Mouse (Mus musculus) lung, embryonic 14.5 days (tissue): Measurements from ENCODE around the gene Cebpzos. TPM values are rescaled to one million over a fixed set of nuclear protein-coding genes. Genes with fewer than 3 reads are reported as not detected.

Experiments
- ATAC-seq: fragments of 200-750 bp; cut with Nextera tagmentation; 2 replicates; pipeline ENCODE4 v1.8.0; 2017; ENCODE audit warnings: mild to moderate bottlenecking, moderate TSS enrichment, moderate library complexity; ENCODE audit not compliant: insufficient read depth
- DNase-seq: peaks from one replicate; pipeline ENCODE4 v3.0.0-alpha.2; 2015
- H3K27ac ChIP-seq: fragments of 300-500 bp; sonication (generic); 2 replicates; pipeline ENCODE4 v1.5.1; 2014; ENCODE audit warnings: low read depth, mild to moderate bottlenecking, moderate library complexity
- H3K27me3 ChIP-seq: fragments of 300-500 bp; sonication (generic); 2 replicates; pipeline ENCODE4 v1.6.1; 2014; ENCODE audit warnings: low read length, control low read depth; ENCODE audit not compliant: insufficient read depth
- H3K36me3 ChIP-seq: fragments of 300-500 bp; sonication (generic); 2 replicates; pipeline ENCODE4 v1.6.1; 2014; ENCODE audit warnings: control low read depth; ENCODE audit not compliant: insufficient read depth
- H3K4me1 ChIP-seq: fragments of 300-500 bp; sonication (generic); 2 replicates; pipeline ENCODE4 v1.6.1; 2014; ENCODE audit warnings: antibody characterized with exemption, control low read depth; ENCODE audit not compliant: insufficient read depth
- H3K4me2 ChIP-seq: fragments of 300-500 bp; sonication (generic); 2 replicates; pipeline ENCODE4 v1.6.1; 2014; ENCODE audit warnings: mild to moderate bottlenecking
- H3K4me3 ChIP-seq: fragments of 300-500 bp; sonication (generic); 2 replicates; pipeline ENCODE4 v1.5.1; 2014; ENCODE audit warnings: low read depth, low read length
- H3K9ac ChIP-seq: fragments of 300-500 bp; sonication (generic); 2 replicates; pipeline ENCODE4 v1.6.1; 2014
- H3K9me3 ChIP-seq: fragments of 300-500 bp; sonication (generic); 2 replicates; pipeline ENCODE4 v1.6.1; 2016; ENCODE audit warnings: low read depth, low read length, control low read depth
- CTCF ChIP-seq: IDR thresholded peaks from 2 replicates; pipeline ENCODE4 v1.5.1; 2016; ENCODE audit warnings: antibody characterized with exemption, low read depth
- WGBS: fragments of 180-500 bp; shearing (Covaris S2); extraction: QIAGEN DNeasy Blood & Tissue Kit; methylation state at CpG from one replicate; pipeline ENCODE4 v1.1.7; 2014; 5-methylcytosine and 5-hydroxymethylcytosine counted together
- polyA plus RNA-seq: library from polyadenylated mRNA; unstranded; fragments of >200 nt; fragmentation: Nextera tagmentation; extraction: Ambion mirVana; gene quantifications from 2 replicates; pipeline ENCODE4 v1.2.1, GENCODE M21; 2014

Cebpzos gene
- 77.4 and 85.6 TPM in 2 replicates for polyA plus RNA-seq

GRCm38 (mm10) chr17:78916369-78916813 is at the start of gene Cebpzos:
TSS of gene Cebpzos (plus strand) at chr17:78916500.
- Histone ChIP-seq H3K9ac (peak within 1 kb of the TSS; percentile 82), H3K36me3 (peaks cover 32% of the 10 kb centered on the region), H3K4me3 (peak within 1 kb of the TSS; percentile 67), H3K4me1 (no peaks in the 10 kb centered on the region), H3K4me2 (peak within 1 kb of the TSS; percentile 87), H3K27me3 (no peaks in the 10 kb centered on the region), H3K27ac (peak within 1 kb of the TSS; percentile 91), H3K9me3 (no peaks in the 10 kb centered on the region)
- ATAC-seq (peak; percentile 94), DNase-seq (peak; percentile 94)
- no peak for TF ChIP-seq CTCF
- WGBS, result under 1% methylated on average over 37 of the region's 37 CpGs

GRCm38 (mm10) chr17:78873886-78874285 is 42.4 kb upstream of the Cebpzos start:
- H3K27ac ChIP-seq, result no peak overlapping the region
- no peak overlapping the region for H3K9ac ChIP-seq
- TF ChIP-seq CTCF, result no peak
- peaks cover 20% of the 10 kb centered on the region for H3K36me3 ChIP-seq
- WGBS, result 89% methylated on average over 6 of the region's 6 CpGs
- ATAC-seq, result no peak
- no peaks in the 10 kb centered on the region for H3K27me3 ChIP-seq
- no peak overlapping the region for H3K4me3 ChIP-seq
- no peaks in the 10 kb centered on the region for H3K4me1 ChIP-seq
- no peak for DNase-seq
- no peaks in the 10 kb centered on the region for H3K9me3 ChIP-seq
- no peak overlapping the region for H3K4me2 ChIP-seq

- peak; percentile 57 for DNase-seq
These were observed 34.4 kb upstream of the Cebpzos start for GRCm38 (mm10) chr17:78881878-78882304.

GRCm38 (mm10) chr17:78882401-78883112 is 33.7 kb upstream of the Cebpzos start, which contains the start of gene Eif2ak2:
TSS of gene Eif2ak2 (minus strand) at chr17:78882573.
- no peak for TF ChIP-seq CTCF
- WGBS, result 1% methylated on average over 28 of the region's 28 CpGs
- no peaks in the 10 kb centered on the region for H3K9me3 ChIP-seq

More at GRCm38 (mm10) chr17:78881878-78882304, 34.4 kb upstream of the Cebpzos start:
- Histone ChIP-seq H3K36me3 (peaks cover 6% of the 10 kb centered on the region), H3K9ac (peak overlapping the region; percentile 78), H3K27me3 (no peaks in the 10 kb centered on the region), H3K4me2 (peak overlapping the region; percentile 68), H3K4me1 (peaks cover 3% of the 10 kb centered on the region), H3K27ac (peak overlapping the region; percentile 77), H3K9me3 (no peaks in the 10 kb centered on the region), H3K4me3 (peak overlapping the region; percentile 61)
- ATAC-seq, result peak; percentile 67
- 13% methylated on average over 7 of the region's 7 CpGs for WGBS
- no peak for TF ChIP-seq CTCF

GRCm38 (mm10) chr17:78883291-78883690 is 33.0 kb upstream of the Cebpzos start:
- Histone ChIP-seq H3K27ac (no peak overlapping the region), H3K4me3 (peak overlapping the region; percentile 61; the same call in 1 of the 2 replicates), H3K27me3 (no peaks in the 10 kb centered on the region), H3K9ac (no peak overlapping the region), H3K36me3 (no peaks in the 10 kb centered on the region), H3K4me1 (peaks cover 3% of the 10 kb centered on the region), H3K4me2 (no peak overlapping the region; the same call in 1 of the 2 replicates), H3K9me3 (no peaks in the 10 kb centered on the region)
- DNase-seq (no peak), ATAC-seq (no peak)
- 89% methylated on average over 4 of the region's 4 CpGs for WGBS
- no peak for TF ChIP-seq CTCF

More at GRCm38 (mm10) chr17:78882401-78883112, 33.7 kb upstream of the Cebpzos start, which contains the start of gene Eif2ak2:
- Histone ChIP-seq H3K4me2 (peak within 1 kb of the TSS; percentile 68), H3K36me3 (peaks cover 6% of the 10 kb centered on the region), H3K4me1 (peaks cover 3% of the 10 kb centered on the region), H3K9ac (peak within 1 kb of the TSS; percentile 78), H3K27me3 (no peaks in the 10 kb centered on the region), H3K4me3 (peak within 1 kb of the TSS; percentile 61), H3K27ac (peak within 1 kb of the TSS; percentile 77)
- DNase-seq (peak; percentile 89), ATAC-seq (peak; percentile 97)

GRCm38 (mm10) chr17:78885286-78886065 is 30.8 kb upstream of the Cebpzos start:
- Histone ChIP-seq H3K27me3 (no peaks in the 10 kb centered on the region), H3K9me3 (no peaks in the 10 kb centered on the region), H3K4me3 (no peak overlapping the region), H3K27ac (no peak overlapping the region), H3K36me3 (no peaks in the 10 kb centered on the region), H3K4me2 (no peak overlapping the region), H3K9ac (no peak overlapping the region), H3K4me1 (peaks cover 3% of the 10 kb centered on the region)
- WGBS, result 76% methylated on average over 5 of the region's 5 CpGs
- no peak for ATAC-seq
- no peak for TF ChIP-seq CTCF
- DNase-seq, result no peak

GRCm38 (mm10) chr17:78888554-78888953 is 27.7 kb upstream of the Cebpzos start:
- Histone ChIP-seq H3K27me3 (no peaks in the 10 kb centered on the region), H3K4me1 (no peaks in the 10 kb centered on the region), H3K36me3 (no peaks in the 10 kb centered on the region), H3K4me3 (no peak overlapping the region), H3K9ac (no peak overlapping the region), H3K4me2 (no peak overlapping the region), H3K27ac (no peak overlapping the region), H3K9me3 (no peaks in the 10 kb centered on the region)
- no peak for TF ChIP-seq CTCF
- ATAC-seq (no peak), DNase-seq (no peak)
- WGBS, result 77% methylated on average over 4 of the region's 4 CpGs
